Mouse (Mus musculus) erythroblast, adult 5-6 weeks (primary cell): ENCODE results near the gene Aass. TPM values are rescaled to one million over a fixed set of nuclear protein-coding genes. Genes with fewer than 3 reads are reported as not detected.
"Not testable (repeated sequence)": the region's sequence is repeated elsewhere in the genome, so short reads cannot be mapped to it uniquely, and the experiment has no call there.

Source experiments
- ATAC-seq: replicated peaks from 2 replicates; pipeline ENCODE4 v1.8.0; 2016; ENCODE audit warnings: moderate number of reproducible peaks, mild to moderate bottlenecking, moderate TSS enrichment, inconsistent platforms; ENCODE audit not compliant: poor library complexity, low FRiP score, severe bottlenecking
- total RNA-seq, 2 experiments: library from RNA; stranded (forward) in 1 of 2; stranded (reverse) in 1 of 2; fragments of 150-400 nt in 1 of 2; fragments of 200-764, 138-1000 nt in 1 of 2; gene quantifications; 2 replicates each; pipeline versions ENCODE4 v1.2.3 to v1.2.4; 2015 to 2017; ENCODE audit warnings: low replicate concordance in 2 of 2

The Aass gene
- total RNA-seq (2015; ENCODE audit: low replicate concordance) (not detected in 2 replicates), total RNA-seq (2017; ENCODE audit: low replicate concordance) (not detected in 2 replicates)

DNA sequence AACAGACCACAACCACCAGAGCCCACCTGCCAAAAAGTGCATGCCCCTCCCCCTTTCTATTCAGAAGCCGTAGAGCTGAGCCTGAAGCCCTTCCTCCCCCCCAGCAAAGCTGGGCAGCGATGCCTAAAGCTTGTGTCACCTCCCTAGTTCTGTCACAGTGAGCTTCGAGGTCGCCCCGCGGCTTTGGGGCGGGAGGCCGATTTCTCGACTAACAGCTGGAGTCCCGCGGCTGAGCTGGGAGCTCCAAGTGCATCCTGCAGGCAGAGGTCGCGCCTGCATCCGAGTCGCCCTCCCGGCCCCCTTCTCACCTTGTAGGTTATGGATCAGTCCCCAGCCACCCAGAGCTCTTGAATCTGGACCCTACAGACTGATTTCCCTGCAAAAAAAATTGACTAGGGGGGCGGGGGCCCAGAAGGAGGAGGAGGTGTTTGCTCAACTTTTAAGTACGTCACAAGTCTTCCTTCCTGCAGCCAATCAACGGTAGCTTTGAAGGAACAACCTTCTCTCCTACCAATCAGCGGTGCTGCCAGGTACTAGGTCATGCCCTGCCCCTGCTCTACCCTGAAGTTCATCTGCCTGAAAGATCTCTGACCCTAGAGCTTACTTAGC lies at the start of gene Aass:
TSS of gene Aass (minus strand) at position 414 of the 609 bp plus-strand sequence.
- ATAC-seq, result no peak

DNA sequence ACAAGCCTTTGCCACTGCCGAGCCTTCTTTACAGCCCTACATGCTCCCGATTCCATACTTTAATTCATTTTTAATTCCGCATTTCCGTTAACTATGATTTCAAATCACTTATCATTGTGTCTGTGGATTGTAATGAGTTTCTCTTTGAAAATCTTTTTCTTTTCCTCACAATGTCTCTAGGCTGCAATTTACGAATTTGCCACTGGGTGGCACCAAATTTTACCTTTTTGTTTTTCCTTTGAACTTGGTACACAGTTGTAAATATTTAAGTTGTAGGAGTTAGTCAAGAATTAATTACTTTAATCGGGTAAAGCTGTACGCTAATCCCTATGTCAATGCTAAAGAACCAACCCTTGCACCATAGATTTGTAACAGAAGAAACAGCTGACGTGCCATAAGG lies 47.3 kb upstream of the Aass start:
- no peak for ATAC-seq

DNA sequence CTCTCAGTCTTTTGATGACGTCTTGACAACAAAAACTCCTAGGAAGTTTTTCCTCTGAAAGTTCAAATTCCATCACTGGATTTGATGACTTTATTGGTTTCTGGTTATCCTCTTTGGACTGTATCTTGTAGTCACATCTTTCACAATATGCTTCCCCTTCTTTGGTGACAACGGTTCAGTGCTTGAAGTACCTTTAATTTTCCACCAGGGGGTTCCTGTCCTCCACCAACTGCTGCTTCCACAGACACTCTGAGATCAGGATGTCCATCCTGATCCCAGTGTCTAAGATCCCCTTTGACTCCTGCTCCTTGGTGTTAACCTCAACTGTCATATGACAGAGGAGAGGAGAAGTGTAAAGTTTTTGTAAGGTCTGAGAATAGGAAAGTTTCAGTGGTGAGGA lies 31.0 kb upstream of the Aass start:
- ATAC-seq, result not testable (repeated sequence)

DNA sequence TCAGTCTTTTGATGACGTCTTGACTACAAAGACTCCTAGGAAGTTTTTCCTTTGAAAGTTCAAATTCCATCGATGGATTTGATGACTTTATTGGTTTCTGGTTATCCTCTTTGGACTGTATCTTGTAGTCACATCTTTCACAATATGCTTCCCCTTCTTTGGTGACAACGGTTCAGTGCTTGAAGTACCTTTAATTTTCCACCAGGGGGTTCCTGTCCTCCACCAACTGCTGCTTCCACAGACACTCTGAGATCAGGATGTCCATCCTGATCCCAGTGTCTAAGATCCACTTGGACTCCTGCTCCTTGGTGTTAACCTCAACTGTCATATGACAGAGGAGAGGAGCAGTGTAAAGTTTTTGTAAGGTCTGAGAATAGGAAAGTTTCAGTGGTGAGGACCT lies 23.6 kb upstream of the Aass start:
- not testable (repeated sequence) for ATAC-seq

DNA sequence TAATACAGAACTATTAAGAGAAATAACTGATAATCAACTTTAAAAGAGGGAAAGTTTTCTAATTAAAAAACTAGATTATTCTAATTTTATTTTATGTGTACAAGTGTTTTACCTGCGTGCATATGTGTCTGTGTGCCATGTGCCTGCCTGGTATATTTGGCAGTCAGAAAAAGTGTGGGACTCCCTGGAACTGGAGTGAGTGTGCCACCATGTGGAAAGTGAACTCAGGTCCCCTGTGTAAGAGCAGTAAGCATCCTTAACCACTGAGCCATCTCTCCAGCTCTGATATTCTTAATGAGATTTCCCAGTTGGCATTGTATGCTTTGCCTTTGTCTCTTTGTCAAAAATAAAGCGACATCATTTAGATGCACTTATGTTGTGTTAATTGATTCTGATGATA lies 20.3 kb upstream of the Aass start:
- no peak for ATAC-seq

DNA sequence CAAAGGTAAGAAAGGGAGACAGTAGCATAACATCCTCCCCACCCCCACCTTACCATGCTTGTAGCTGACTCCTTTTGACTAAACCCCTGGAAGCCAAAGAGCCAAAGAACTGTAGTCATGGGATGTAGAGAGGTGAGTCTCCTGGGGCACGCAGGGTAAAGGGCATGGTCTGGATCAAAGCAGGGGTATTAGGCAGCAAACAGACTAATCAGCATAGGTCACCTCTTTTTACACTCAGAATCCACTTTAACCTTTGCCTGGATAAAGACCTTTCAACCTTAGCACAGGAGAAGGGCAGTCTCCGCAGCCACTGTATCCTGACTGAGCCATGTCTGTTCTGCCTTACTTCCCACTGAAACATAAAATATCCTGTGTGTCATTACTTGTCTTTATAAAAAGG lies 14.4 kb upstream of the Aass start:
- ATAC-seq, result no peak

DNA sequence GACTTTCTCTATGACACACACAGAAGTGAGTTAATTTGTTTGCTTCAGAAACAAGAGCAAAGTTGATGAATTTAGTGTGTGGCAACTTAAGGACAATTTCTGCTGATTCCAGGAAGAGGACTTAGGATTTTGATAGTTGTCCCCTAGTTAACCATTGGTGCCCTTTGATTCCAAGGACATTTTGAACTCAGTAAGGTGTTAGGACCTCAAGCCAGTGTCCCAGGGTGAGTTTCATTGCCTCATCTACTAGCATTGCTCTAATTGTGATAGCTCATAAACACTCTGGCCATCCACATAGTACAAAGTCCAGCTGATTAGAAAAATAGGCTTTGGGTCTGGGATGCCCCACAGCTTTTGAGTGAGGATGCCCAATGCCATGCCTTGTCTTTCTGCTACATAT lies 11.2 kb upstream of the Aass start:
- ATAC-seq, result no peak

DNA sequence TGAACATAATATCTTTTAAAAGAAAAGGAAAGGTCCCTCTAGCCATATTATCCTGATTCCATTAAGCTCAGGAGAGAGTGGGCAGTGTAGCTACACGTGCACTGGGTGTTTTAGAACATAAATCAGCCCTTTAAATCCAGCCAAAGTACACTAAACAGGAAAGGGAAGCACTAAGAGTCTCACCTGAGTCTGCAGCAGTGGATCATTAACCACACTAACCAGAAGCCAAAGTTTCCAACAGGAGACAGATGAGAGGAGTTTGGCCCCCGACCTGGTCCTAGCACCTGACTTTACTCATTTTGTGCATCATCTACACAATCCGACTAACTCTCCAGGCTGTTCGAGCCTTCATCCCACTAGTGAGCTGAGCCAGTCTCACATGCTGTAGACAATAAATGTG lies 1.8 kb downstream of the Aass start:
- no peak for ATAC-seq

DNA sequence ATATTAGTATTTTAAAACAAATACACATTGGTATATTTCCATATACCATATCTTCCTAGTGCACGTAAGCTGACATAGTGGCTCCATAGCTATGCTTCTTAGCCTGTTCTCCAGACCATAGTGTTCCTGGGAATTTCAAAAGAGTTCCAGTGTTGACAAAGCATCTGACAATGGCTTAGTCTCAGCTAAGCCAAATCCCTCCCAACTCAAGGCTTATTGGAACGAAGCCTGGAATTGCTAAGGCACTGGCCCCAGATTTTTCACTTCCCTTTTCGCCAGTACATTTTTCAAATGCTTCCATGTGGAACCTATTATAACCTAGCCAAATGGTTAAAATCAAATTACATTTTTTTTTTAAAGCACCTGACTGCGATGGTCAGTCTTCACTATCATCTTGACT lies 3.6 kb downstream of the Aass start:
- no peak for ATAC-seq

DNA sequence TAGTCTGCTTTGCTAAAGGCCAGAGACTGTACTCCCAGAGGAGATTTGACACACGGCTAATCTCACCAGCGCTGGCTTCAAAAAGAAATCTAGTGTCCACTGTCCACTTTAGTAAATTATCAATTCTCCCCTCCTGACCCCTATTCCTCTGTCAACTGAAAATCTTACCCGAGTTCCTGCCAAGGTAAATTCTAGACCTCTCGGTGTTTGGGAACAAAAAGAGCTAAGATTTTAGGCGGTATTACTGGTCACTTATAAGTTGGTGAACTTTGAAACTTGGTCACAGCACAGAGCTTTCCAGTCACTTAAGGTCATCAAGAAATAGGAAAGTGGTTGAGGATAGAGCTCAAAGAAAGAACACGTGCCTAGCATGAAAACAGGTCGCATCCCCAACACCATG lies 6.1 kb downstream of the Aass start:
- no peak for ATAC-seq

DNA sequence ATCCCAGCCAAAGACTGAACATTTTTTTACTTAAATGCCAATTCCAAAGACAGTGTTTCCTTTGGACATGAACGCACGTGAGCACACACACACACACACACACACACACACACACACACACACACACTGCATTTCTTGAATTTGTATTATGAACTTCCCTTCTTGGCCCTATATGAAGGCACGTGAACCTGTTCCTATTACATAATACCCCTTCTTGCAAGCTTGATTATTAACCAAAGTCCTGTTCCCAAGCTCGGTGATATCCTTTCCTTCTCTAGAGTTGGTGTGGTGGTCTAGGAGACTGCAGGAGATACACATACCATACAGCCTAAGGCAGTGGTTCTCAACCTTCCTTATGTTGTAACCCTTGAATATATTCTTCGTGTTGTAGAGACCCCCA lies 7.0 kb downstream of the Aass start:
- no peak for ATAC-seq

DNA sequence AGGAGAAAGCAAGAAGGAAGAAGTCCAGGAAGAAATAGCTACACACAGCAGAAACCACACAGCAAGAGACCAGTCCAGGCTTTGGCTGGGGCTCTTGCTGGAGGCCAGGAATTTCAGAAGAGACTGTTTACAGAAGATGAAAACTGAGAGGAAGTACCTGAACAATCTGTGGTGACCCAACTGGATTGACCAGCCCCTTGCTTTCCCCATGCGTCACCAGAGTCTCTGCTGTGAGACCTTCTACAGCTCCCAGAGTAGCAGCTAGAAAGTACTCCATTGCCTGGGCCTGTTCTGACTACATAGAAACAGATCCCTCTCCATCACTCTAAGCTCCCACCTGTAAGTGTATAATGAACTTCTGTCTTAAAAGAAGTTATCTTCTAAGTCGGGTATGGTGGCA lies 8.0 kb downstream of the Aass start:
- no peak for ATAC-seq

DNA sequence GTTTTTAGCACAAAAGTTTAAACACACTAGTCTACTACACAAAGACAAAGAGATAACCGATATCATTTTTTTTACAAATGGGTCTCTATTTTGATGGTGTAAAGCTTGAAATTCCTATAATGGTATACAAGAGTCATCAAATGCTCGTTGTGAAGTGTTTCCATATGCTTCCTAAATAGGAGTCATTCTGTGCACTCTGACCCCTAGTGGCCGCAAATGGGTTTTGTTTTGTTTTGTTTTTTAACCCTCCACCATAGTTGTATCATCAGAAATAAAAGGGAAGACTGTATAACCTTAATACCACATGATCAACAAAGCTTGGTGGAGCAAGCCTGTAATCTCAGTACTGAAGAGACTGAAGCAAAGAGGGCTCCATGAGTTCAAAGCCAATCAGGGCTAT lies 9.9 kb downstream of the Aass start:
- no peak for ATAC-seq

DNA sequence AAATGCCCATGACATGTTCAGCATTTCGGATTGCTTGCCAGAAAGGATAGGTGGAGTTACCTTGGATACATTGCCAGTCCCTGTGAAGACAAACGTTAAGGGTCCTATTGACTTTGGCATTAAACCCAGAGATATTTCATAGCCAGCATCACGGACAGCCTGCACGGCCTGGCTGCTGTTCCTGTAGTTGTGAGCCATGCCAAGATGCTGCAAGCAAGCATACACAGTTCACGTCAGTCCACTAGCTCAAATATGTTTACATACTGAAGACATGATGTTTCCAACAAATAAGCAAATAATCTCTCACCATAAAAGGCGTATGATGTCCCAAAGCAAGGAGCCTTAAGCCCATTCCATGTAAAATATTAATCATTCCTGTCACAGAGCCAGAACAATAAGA lies 18.0 kb downstream of the Aass start:
- no peak for ATAC-seq

DNA sequence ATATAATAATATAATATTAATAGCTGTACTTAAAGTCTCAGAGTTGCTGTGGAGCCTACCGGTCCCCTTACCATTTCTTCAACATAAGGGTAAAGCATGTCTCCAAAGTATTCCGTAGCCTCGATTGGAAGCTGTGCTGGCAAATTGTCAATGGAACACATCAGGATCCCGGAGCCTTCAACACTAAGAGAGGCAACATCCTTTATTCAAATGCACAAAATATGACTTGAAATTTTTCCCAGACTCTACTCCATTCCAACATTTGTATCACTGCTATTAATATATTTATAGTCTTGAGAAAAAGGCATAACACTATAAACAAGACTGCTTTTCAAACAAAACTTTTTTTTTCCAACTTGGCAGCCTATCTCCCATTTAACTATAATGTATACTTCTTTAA lies 25.7 kb downstream of the Aass start:
- no peak for ATAC-seq

DNA sequence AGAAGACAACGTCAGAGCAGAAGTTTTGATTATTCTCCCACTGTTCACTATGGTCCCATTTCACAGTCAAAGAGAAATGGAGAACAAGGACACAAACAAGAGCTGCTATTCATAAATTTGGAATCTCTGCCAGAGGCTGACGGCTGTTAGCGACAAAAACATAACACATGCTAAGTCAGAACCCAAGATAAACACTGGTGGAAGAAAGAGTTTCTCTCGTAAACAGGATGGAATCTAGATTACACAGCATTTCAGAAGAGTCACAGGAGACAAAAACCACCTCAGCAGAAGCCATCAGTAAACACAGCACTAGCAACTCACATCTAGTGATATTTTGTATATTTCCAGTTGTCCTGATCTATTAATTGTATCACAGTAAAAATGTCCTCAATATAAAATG lies 26.4 kb downstream of the Aass start:
- no peak for ATAC-seq

DNA sequence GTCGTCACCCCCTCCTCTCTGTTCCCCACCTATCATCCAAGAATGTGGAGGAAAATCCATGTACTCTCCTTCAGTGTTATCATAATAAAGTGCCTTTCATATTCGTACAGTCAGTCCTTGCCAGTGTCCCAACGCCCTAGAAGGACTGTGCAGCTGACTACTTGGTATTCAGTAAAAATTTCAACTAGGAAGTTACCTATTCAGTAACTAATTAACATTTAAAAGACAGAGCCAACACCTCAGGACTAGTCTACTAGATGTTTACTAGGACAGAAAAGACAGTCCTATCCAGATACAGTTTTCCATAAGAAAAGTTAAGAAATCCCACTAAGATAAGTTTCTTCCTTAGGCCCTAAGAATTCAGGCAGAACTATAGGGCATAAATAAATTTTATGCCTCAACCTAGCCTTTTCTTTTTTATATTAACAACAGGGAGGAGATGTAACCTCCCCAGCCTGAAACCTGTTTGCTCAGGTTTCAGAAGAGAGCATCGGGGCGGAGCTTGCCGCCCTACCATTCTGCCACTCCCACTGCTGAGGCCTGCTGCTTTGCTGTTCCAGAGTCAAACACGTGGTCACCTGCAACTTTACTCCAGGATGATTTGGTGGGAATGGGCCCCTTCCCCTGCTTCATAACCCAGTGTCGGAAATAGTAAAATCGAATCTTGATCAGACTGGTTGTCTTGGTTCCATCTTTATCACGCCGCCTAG lies 42.3 kb downstream of the Aass start:
- not testable (repeated sequence) for ATAC-seq

DNA sequence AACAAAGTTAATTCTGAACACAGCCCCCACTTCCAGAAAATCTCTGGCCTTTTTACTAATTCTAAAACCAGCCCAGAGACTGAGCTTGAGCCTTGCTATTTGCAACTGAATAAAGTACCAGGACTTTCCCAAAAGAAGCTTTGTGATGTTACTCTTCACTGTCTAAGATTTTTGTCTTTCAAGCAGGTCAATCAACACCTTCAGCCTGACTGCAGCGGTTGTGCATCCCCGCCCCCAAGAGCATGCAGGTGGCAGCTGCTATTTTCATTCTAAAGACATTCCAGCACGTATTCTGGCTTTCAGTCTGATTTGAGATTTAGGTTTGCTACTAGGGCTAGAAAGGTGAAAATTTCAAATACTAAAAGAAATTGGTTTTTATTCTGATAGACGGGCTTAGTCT lies 43.5 kb downstream of the Aass start:
- not testable (repeated sequence) for ATAC-seq

DNA sequence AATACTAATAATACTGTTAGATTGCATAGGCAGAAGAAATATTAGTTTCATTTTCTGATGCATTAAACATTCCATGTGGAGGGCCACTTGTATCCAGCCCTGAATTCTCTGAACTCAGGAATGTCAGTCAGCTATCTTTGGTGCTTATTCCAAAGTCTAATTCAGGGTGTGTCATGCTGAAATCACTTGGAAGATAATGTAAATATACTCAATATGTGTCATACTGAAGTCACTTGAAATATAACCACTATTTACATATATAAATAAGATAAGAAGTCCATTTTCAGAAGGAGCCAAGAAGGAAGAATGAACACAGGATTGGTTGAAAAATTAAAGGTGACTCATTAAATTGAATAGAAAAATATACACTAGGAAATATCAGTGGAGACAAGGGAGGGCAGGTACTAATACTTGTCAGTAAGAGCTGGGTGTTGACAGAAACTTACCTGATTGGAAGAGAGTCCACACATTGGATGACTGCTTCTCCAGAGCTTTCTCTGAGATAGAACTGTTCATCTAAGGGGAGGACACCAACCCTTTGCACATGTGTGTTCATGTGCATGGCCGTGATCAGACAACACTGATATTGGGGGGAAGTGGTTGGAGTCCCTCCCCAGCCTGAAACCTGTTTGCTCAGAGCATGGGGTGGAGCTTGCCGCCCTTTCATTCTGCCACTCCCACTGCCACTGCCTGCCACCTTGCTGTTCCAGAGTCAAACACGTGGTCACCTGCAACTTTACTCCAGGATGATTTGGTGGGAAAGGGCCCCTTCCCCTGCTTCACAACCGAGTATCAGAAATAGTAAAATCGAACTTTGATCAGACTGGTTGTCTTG lies 48.0 kb downstream of the Aass start:
- ATAC-seq, result no peak

DNA sequence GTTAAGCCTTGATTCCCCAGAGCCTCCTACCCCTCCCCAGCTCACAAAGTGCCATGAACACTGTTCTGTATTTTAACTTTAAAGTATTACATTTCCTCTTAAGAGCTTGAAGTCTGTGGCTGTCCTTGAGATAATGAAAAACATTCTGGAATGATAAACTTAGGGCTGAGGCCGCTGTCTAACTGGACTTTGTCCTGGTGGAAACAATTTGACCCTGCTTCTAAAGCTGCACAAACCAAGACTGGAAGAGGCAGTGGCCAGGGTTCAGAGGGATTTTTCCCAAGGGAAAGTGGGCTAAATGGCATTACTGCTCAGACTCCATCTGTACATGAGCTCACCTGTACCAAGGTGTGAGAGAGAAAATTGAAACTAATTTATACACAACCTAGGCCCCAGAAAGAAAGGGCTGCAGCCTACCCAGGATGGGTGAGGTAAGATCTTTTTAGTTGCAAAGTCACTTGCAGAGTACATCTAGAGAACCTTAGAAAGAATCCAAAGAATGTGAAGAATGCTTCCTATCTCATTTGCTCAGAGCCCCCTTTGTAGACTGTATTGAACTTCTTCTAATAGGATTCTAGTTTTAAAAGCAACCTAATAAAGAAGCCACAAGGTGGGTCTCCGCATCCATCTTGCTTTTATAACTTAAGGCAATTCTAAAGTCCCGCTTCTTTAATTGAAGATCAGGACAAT lies 52.6 kb downstream of the Aass start:
- no peak for ATAC-seq
